Mouse (Mus musculus) liver, adult 2 months (tissue): ENCODE measurements around the gene Ldb3.

Experiments
- CTCF ChIP-seq: fragments of 200-500 bp; IDR thresholded peaks from 2 replicates; pipeline ENCODE4 v1.5.1; 2011; ENCODE audit warnings: low read depth, low read length, control low read depth
- POLR2A ChIP-seq: fragments of 200-500 bp; IDR thresholded peaks from 2 replicates; pipeline ENCODE4 v1.6.1; 2011; ENCODE audit warnings: low read length, control low read depth; ENCODE audit not compliant: insufficient read depth; ENCODE audit errors: extremely low read depth

GRCm38 (mm10) chr14:34511901-34512300 is 76.6 kb downstream of the Ldb3 start:
- TF ChIP-seq CTCF (no peak), POLR2A (no peak)
